Mouse (Mus musculus) lung, adult 2 months (tissue): Measurements from ENCODE around the gene Klhdc7b.

Experiments used
- CTCF ChIP-seq: fragments of 200-500 bp; IDR thresholded peaks from 2 replicates; pipeline ENCODE4 v1.5.1; 2011; ENCODE audit warnings: mild to moderate bottlenecking, low read length, control low read depth; ENCODE audit not compliant: insufficient read depth
- POLR2A ChIP-seq: fragments of 200-500 bp; IDR thresholded peaks from 2 replicates; pipeline ENCODE4 v1.6.1; 2011; ENCODE audit warnings: low read depth, mild to moderate bottlenecking, control low read depth, low read length, borderline replicate concordance; ENCODE audit errors: extremely low read depth

DNA sequence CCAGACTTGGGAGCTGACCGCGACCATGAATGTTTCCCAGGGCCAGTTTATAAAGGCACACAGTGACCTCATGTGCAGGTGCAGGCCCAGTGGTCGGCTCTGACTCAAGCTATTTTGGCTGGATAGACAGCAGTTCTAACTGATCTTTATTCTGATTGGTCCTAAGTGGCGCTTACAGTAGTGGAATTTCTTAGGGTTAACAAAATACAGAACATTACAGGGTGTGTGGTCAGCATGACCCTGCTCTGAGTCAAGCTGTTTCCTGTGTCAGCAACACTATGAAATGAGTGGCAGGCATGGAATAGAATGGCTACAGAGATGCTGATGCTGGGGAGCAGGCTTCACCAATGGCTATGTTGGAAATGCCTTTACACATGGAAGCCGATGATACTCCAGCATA lies 51.2 kb downstream of the Klhdc7b start:
- no peak for TF ChIP-seq CTCF
- TF ChIP-seq POLR2A, result no peak
